Mouse (Mus musculus): ENCODE measurements around the gene Smarcad1.

- TF ChIP-seq CTCF (conservative IDR thresholded peaks at IDR 0.05; ENCODE audit: insufficient read depth, insufficient read length, low read depth, low read length) (no peak), POLR2A (IDR thresholded peaks at IDR 0.05; ENCODE audit: low read depth, low read length) (no peak)
Observed at GRCm38 (mm10) chr6:65021883-65022282, 20.5 kb upstream of the Smarcad1 start.

Data from kidney, adult 2 months (tissue).